Mouse (Mus musculus) myocyte (in vitro differentiated cells): ENCODE measurements around the gene Mtmr2.

Experiments used
- CEBPB ChIP-seq: IDR thresholded peaks from 2 replicates; pipeline ENCODE4 v1.6.1; 2011; ENCODE audit warnings: mild to moderate bottlenecking, moderate library complexity; ENCODE audit not compliant: poor library complexity, insufficient read depth, severe bottlenecking
- MAX ChIP-seq: IDR thresholded peaks from one replicate; pipeline ENCODE4 v1.6.1; 2011; ENCODE audit warnings: low read depth, mild to moderate bottlenecking, control low read depth
- MYOD1 ChIP-seq, 3 experiments: IDR thresholded peaks; one replicate each; pipeline ENCODE4 v1.6.1; 2011; ENCODE audit warnings: control low read depth in 2 of 3, low read depth in 2 of 3, mild to moderate bottlenecking in 2 of 3, moderate library complexity in 1 of 3; ENCODE audit not compliant: insufficient read length in 2 of 3, control insufficient read depth in 1 of 3
- MYOG ChIP-seq, 3 experiments: IDR thresholded peaks; one replicate each; pipeline ENCODE4 v1.6.1; 2011; ENCODE audit warnings: control low read depth in 2 of 3, low read depth in 2 of 3, mild to moderate bottlenecking in 2 of 3; ENCODE audit not compliant: insufficient read length in 2 of 3, control insufficient read depth in 1 of 3, insufficient read depth in 1 of 3
- POLR2A ChIP-seq: IDR thresholded peaks from one replicate; pipeline ENCODE4 v1.6.1; 2011; ENCODE audit warnings: low read depth, mild to moderate bottlenecking, control low read depth, moderate library complexity; ENCODE audit not compliant: insufficient read length
- POLR2AphosphoS2 ChIP-seq: IDR thresholded peaks from one replicate; pipeline ENCODE4 v1.6.1; 2011; ENCODE audit warnings: low read depth, control low read depth; ENCODE audit not compliant: insufficient read length
- TCF12 ChIP-seq: IDR thresholded peaks from one replicate; pipeline ENCODE4 v1.6.1; 2011; ENCODE audit warnings: mild to moderate bottlenecking, control low read depth; ENCODE audit not compliant: poor library complexity, insufficient read depth, severe bottlenecking
- USF1 ChIP-seq: IDR thresholded peaks from one replicate; pipeline ENCODE4 v1.6.1; 2011; ENCODE audit warnings: low read depth, mild to moderate bottlenecking, control low read depth, moderate library complexity

GRCm38 (mm10) chr9:13781985-13782384 lies 33.8 kb downstream of the Mtmr2 start:
- TF ChIP-seq POLR2A (no peak), USF1 (no peak), MAX (no peak), MYOG (IDR thresholded peaks at IDR 0.05; ENCODE audit: control insufficient read depth in 1 of 3, insufficient read depth in 1 of 3, insufficient read length in 2 of 3, low read depth in 2 of 3) (no peak), POLR2AphosphoS2 (no peak), TCF12 (no peak), CEBPB (no peak), MYOD1 (IDR thresholded peaks at IDR 0.05; ENCODE audit: control insufficient read depth in 1 of 3, insufficient read length in 2 of 3, low read depth in 2 of 3) (no peak)
